Mouse (Mus musculus) limb, embryonic 11.5 days (tissue): ENCODE measurements around the gene Pakap. TPM values are rescaled to one million over a fixed set of nuclear protein-coding genes. Genes with fewer than 3 reads are reported as not detected.

ENCODE experiments used
- ATAC-seq: fragments of 200-750 bp; cut with Nextera tagmentation; 2 replicates; pipeline ENCODE4 v1.8.0; 2017; ENCODE audit warnings: low read depth; ENCODE audit not compliant: insufficient number of reproducible peaks, low FRiP score, low TSS enrichment
- DNase-seq: peaks from one replicate; pipeline ENCODE4 v3.0.0-alpha.2; 2015; ENCODE audit warnings: low spot score
- H3K27ac ChIP-seq: fragments of 300-500 bp; sonication (generic); replicated peaks from 2 replicates; pipeline ENCODE4 v1.5.1; 2014; ENCODE audit warnings: low read depth, mild to moderate bottlenecking, low read length
- H3K27me3 ChIP-seq: fragments of 300-500 bp; sonication (generic); 2 replicates; pipeline ENCODE4 v1.6.1; 2014; ENCODE audit warnings: mild to moderate bottlenecking, low read length, mixed read lengths; ENCODE audit not compliant: control insufficient read depth, insufficient read depth
- H3K36me3 ChIP-seq: fragments of 300-500 bp; sonication (generic); 2 replicates; pipeline ENCODE4 v1.6.1; 2014; ENCODE audit warnings: mild to moderate bottlenecking, low read length, moderate library complexity, mixed read lengths; ENCODE audit not compliant: control insufficient read depth, insufficient read depth
- H3K4me1 ChIP-seq: fragments of 300-500 bp; sonication (generic); 2 replicates; pipeline ENCODE4 v1.6.1; 2014; ENCODE audit warnings: low read length, mixed read lengths; ENCODE audit not compliant: control insufficient read depth, insufficient read depth
- H3K4me2 ChIP-seq: fragments of 300-500 bp; sonication (generic); 2 replicates; pipeline ENCODE4 v1.6.1; 2014; ENCODE audit warnings: low read depth, mild to moderate bottlenecking, moderate library complexity; ENCODE audit not compliant: severe bottlenecking
- H3K4me3 ChIP-seq: fragments of 300-500 bp; sonication (generic); 2 replicates; pipeline ENCODE4 v1.5.1; 2014; ENCODE audit warnings: low read depth, low read length
- H3K9ac ChIP-seq: fragments of 300-500 bp; sonication (generic); 2 replicates; pipeline ENCODE4 v1.6.1; 2014; ENCODE audit warnings: mild to moderate bottlenecking, low read length
- H3K9me3 ChIP-seq: fragments of 300-500 bp; sonication (generic); 2 replicates; pipeline ENCODE4 v1.6.1; 2016; ENCODE audit warnings: low read length; ENCODE audit not compliant: control insufficient read depth
- WGBS: fragments of 180-500 bp; shearing (Covaris S2); extraction: QIAGEN DNeasy Blood & Tissue Kit; methylation state at CpG from one replicate; pipeline ENCODE4 v1.1.7; 2014; 5-methylcytosine and 5-hydroxymethylcytosine counted together
- polyA plus RNA-seq: library from polyadenylated mRNA; unstranded; fragments of >200 nt; fragmentation: Nextera tagmentation; extraction: Ambion mirVana; gene quantifications from 2 replicates; pipeline ENCODE4 v1.2.1, GENCODE M21; 2014

Pakap gene
- polyA plus RNA-seq, 1 experiment from 2014 or later, result 32.6 TPM

- 54% methylated on average over 4 of the region's 4 CpGs for WGBS
- H3K9ac ChIP-seq, result no peak overlapping the region
- no peaks in the 10 kb centered on the region for H3K9me3 ChIP-seq
- H3K27me3 ChIP-seq, result no peaks in the 10 kb centered on the region
- no peaks in the 10 kb centered on the region for H3K4me1 ChIP-seq
- H3K4me2 ChIP-seq, result no peak overlapping the region
- DNase-seq (no peak), ATAC-seq (no peak)
- H3K27ac ChIP-seq, result no peak overlapping the region
- no peak overlapping the region for H3K4me3 ChIP-seq
- no peaks in the 10 kb centered on the region for H3K36me3 ChIP-seq
Measured at GRCm38 (mm10) chr4:57774517-57774916, 206.5 kb downstream of the Pakap start.

GRCm38 (mm10) chr4:57775582-57775981 lies 207.6 kb downstream of the Pakap start:
- H3K36me3 ChIP-seq, result no peaks in the 10 kb centered on the region
- no peaks in the 10 kb centered on the region for H3K9me3 ChIP-seq
- no peaks in the 10 kb centered on the region for H3K4me1 ChIP-seq
- no peak for DNase-seq
- no peak for ATAC-seq
- H3K27me3 ChIP-seq, result no peaks in the 10 kb centered on the region
- H3K4me2 ChIP-seq, result no peak overlapping the region
- H3K27ac ChIP-seq, result no peak overlapping the region
- no peak overlapping the region for H3K4me3 ChIP-seq
- no peak overlapping the region for H3K9ac ChIP-seq

- no peak for ATAC-seq
- Histone ChIP-seq H3K9ac (no peak overlapping the region), H3K4me2 (peak overlapping the region; percentile 35; the same call in 1 of the 2 replicates), H3K27me3 (peaks cover 12% of the 10 kb centered on the region), H3K4me3 (no peak overlapping the region), H3K27ac (no peak overlapping the region; the same call in 1 of the 2 replicates), H3K36me3 (no peaks in the 10 kb centered on the region), H3K9me3 (no peaks in the 10 kb centered on the region; the same call in 1 of the 2 replicates), H3K4me1 (peaks cover 14% of the 10 kb centered on the region)
- WGBS, result 14% methylated on average over 4 of the region's 4 CpGs
- DNase-seq, result no peak
Measured at GRCm38 (mm10) chr4:57780403-57780802, 212.4 kb downstream of the Pakap start.

GRCm38 (mm10) chr4:57780833-57781641 lies 213.1 kb downstream of the Pakap start:
- Histone ChIP-seq H3K4me3 (no peak overlapping the region), H3K27me3 (peaks cover 12% of the 10 kb centered on the region), H3K4me1 (peaks cover 14% of the 10 kb centered on the region), H3K36me3 (no peaks in the 10 kb centered on the region), H3K4me2 (peak overlapping the region; percentile 35; the same call in 1 of the 2 replicates), H3K9ac (no peak overlapping the region), H3K9me3 (no peaks in the 10 kb centered on the region; the same call in 1 of the 2 replicates), H3K27ac (no peak overlapping the region; the same call in 1 of the 2 replicates)
- 0 out of 2 replicates have a peak, but pooled peaks have one; percentile 14 for ATAC-seq
- WGBS, result 3% methylated on average over 20 of the region's 20 CpGs
- peak; percentile 48 for DNase-seq

- Histone ChIP-seq H3K27me3 (peaks cover 12% of the 10 kb centered on the region), H3K9ac (peak overlapping the region; percentile 52), H3K4me2 (peak overlapping the region; percentile 80), H3K4me3 (peak overlapping the region; percentile 41), H3K27ac (no peak overlapping the region), H3K9me3 (no peaks in the 10 kb centered on the region; the same call in 1 of the 2 replicates), H3K36me3 (no peaks in the 10 kb centered on the region), H3K4me1 (peaks cover 14% of the 10 kb centered on the region)
- under 1% methylated on average over 26 of the region's 26 CpGs for WGBS
- peak; percentile 83 for ATAC-seq
- peak; percentile 76 for DNase-seq
Measured at GRCm38 (mm10) chr4:57781994-57782393, 214.0 kb downstream of the Pakap start.

GRCm38 (mm10) chr4:57782549-57783390 lies 214.8 kb downstream of the Pakap start:
- DNase-seq (peak; percentile 48), ATAC-seq (no peak)
- Histone ChIP-seq H3K4me2 (peak overlapping the region; percentile 80), H3K36me3 (no peaks in the 10 kb centered on the region), H3K4me3 (peak overlapping the region; percentile 41), H3K9ac (peak overlapping the region; percentile 52), H3K9me3 (no peaks in the 10 kb centered on the region; the same call in 1 of the 2 replicates), H3K4me1 (peaks cover 14% of the 10 kb centered on the region), H3K27me3 (peaks cover 12% of the 10 kb centered on the region), H3K27ac (no peak overlapping the region)
- WGBS, result 1% methylated on average over 33 of the region's 33 CpGs

- no peak for DNase-seq
- Histone ChIP-seq H3K27ac (no peak overlapping the region), H3K4me3 (no peak overlapping the region), H3K4me1 (peaks cover 14% of the 10 kb centered on the region), H3K36me3 (no peaks in the 10 kb centered on the region), H3K4me2 (peak overlapping the region; percentile 80), H3K27me3 (peaks cover 12% of the 10 kb centered on the region), H3K9ac (no peak overlapping the region), H3K9me3 (no peaks in the 10 kb centered on the region; the same call in 1 of the 2 replicates)
- no peak for ATAC-seq
- WGBS, result 41% methylated on average over 9 of the region's 9 CpGs
Measured at GRCm38 (mm10) chr4:57783391-57783770, 215.4 kb downstream of the Pakap start.

- Histone ChIP-seq H3K9ac (no peak overlapping the region), H3K4me2 (no peak overlapping the region)
- WGBS, result 80% methylated on average over 11 of the region's 11 CpGs
Measured at GRCm38 (mm10) chr4:57783853-57784600, 216.0 kb downstream of the Pakap start.

More at GRCm38 (mm10) chr4:57783853-57784600, 216.0 kb downstream of the Pakap start:
- no peak for DNase-seq
- H3K9me3 ChIP-seq, result no peaks in the 10 kb centered on the region; the same call in 1 of the 2 replicates
- H3K4me1 ChIP-seq, result peaks cover 14% of the 10 kb centered on the region
- H3K27ac ChIP-seq, result no peak overlapping the region
- peaks cover 12% of the 10 kb centered on the region for H3K27me3 ChIP-seq
- no peak overlapping the region for H3K4me3 ChIP-seq
- ATAC-seq, result no peak
- no peaks in the 10 kb centered on the region for H3K36me3 ChIP-seq
